Mouse (Mus musculus): ENCODE measurements at regions not wholly inside any gene's neighbourhood (a gene's known extent, or its start where the extent isn't known, plus 50 kb on each side); places are given as distances from the start of the nearest gene placed in this dataset.

GRCm38 (mm10) chr14:39532689-39533088 is 59.8 kb upstream of the Nrg3 start:
- peak in 1 of 2 experiments; percentile 14 for DNase-seq (ENCODE audit: low spot score in 2 of 2)

Data from spleen, postnatal 10 days (tissue).